Mouse (Mus musculus): ENCODE measurements around the gene Usp3. TPM values are rescaled to one million over a fixed set of nuclear protein-coding genes. Genes with fewer than 3 reads are reported as not detected.

Gene Usp3
- polyA plus RNA-seq (2014; fragmentation: Nextera tagmentation; extraction: Ambion mirVana): 92.4 and 99.8 TPM in 2 replicates

- no peaks in the 10 kb centered on the region for H3K9me3 ChIP-seq (ENCODE audit: control insufficient read depth, low read length)
- ATAC-seq (replicated peaks; ENCODE audit: low FRiP score) (peak; percentile 94), DNase-seq (ENCODE audit: low spot score) (peak; percentile 99)
- no peaks in the 10 kb centered on the region for H3K36me3 ChIP-seq (ENCODE audit: control insufficient read depth, insufficient read depth, low read length)
- peak within 1 kb of the TSS; percentile 91 for H3K27ac ChIP-seq (ENCODE audit: low read depth, low read length)
- H3K4me1 ChIP-seq (replicated peaks; ENCODE audit: control insufficient read depth, insufficient read depth, low read length): peaks cover 10% of the 10 kb centered on the region
- peak within 1 kb of the TSS; percentile 99 for H3K9ac ChIP-seq (ENCODE audit: low read length)
- under 1% methylated on average over 71 of the region's 73 CpGs for WGBS
- no peaks in the 10 kb centered on the region for H3K27me3 ChIP-seq (ENCODE audit: control insufficient read depth, insufficient read depth, low read length)
- H3K4me3 ChIP-seq (ENCODE audit: low read depth, low read length): peak within 1 kb of the TSS; percentile 86
- peak within 1 kb of the TSS; percentile 64 for H3K4me2 ChIP-seq (ENCODE audit: low read depth, low read length, severe bottlenecking)
Observed at GRCm38 (mm10) chr9:66592708-66593612, at the start of gene Usp3. TSS of gene Usp3 (minus strand) at chr9:66593142.

GRCm38 (mm10) chr9:66640491-66640890, 47.5 kb upstream of the Usp3 start:
- no peaks in the 10 kb centered on the region for H3K9me3 ChIP-seq (ENCODE audit: control insufficient read depth, low read length)
- no peaks in the 10 kb centered on the region for H3K4me1 ChIP-seq (replicated peaks; ENCODE audit: control insufficient read depth, insufficient read depth, low read length)
- H3K27ac ChIP-seq (ENCODE audit: low read depth, low read length): no peak overlapping the region
- no peaks in the 10 kb centered on the region for H3K27me3 ChIP-seq (ENCODE audit: control insufficient read depth, insufficient read depth, low read length)
- H3K4me3 ChIP-seq (ENCODE audit: low read depth, low read length): no peak overlapping the region
- H3K36me3 ChIP-seq (ENCODE audit: control insufficient read depth, insufficient read depth, low read length): no peaks in the 10 kb centered on the region
- DNase-seq (ENCODE audit: low spot score): no peak
- WGBS: 85% methylated on average over 7 of the region's 7 CpGs
- ATAC-seq (replicated peaks; ENCODE audit: low FRiP score): no peak
- H3K9ac ChIP-seq (ENCODE audit: low read length): no peak overlapping the region
- no peak overlapping the region for H3K4me2 ChIP-seq (ENCODE audit: low read depth, low read length, severe bottlenecking)

- WGBS: 97% methylated on average over 2 of the region's 2 CpGs
- no peak for DNase-seq (ENCODE audit: low spot score)
- H3K4me1 ChIP-seq (replicated peaks; ENCODE audit: control insufficient read depth, insufficient read depth, low read length): no peaks in the 10 kb centered on the region
- no peaks in the 10 kb centered on the region for H3K9me3 ChIP-seq (ENCODE audit: control insufficient read depth, low read length)
- no peaks in the 10 kb centered on the region for H3K27me3 ChIP-seq (ENCODE audit: control insufficient read depth, insufficient read depth, low read length)
- no peak overlapping the region for H3K9ac ChIP-seq (ENCODE audit: low read length)
- ATAC-seq (replicated peaks; ENCODE audit: low FRiP score): no peak
- no peaks in the 10 kb centered on the region for H3K36me3 ChIP-seq (ENCODE audit: control insufficient read depth, insufficient read depth, low read length)
- H3K27ac ChIP-seq (ENCODE audit: low read depth, low read length): no peak overlapping the region
- H3K4me3 ChIP-seq (ENCODE audit: low read depth, low read length): no peak overlapping the region
- no peak overlapping the region for H3K4me2 ChIP-seq (ENCODE audit: low read depth, low read length, severe bottlenecking)
Observed at GRCm38 (mm10) chr9:66639626-66640025, 46.7 kb upstream of the Usp3 start.

GRCm38 (mm10) chr9:66632441-66632840, 39.5 kb upstream of the Usp3 start:
- Histone ChIP-seq H3K9me3 (ENCODE audit: control insufficient read depth, low read length) (no peaks in the 10 kb centered on the region), H3K4me3 (ENCODE audit: low read depth, low read length) (no peak overlapping the region), H3K36me3 (ENCODE audit: control insufficient read depth, insufficient read depth, low read length) (no peaks in the 10 kb centered on the region), H3K4me2 (ENCODE audit: low read depth, low read length, severe bottlenecking) (no peak overlapping the region), H3K9ac (ENCODE audit: low read length) (no peak overlapping the region), H3K4me1 (replicated peaks; ENCODE audit: control insufficient read depth, insufficient read depth, low read length) (no peaks in the 10 kb centered on the region), H3K27ac (ENCODE audit: low read depth, low read length) (no peak overlapping the region), H3K27me3 (ENCODE audit: control insufficient read depth, insufficient read depth, low read length) (no peaks in the 10 kb centered on the region)
- no peak for ATAC-seq (replicated peaks; ENCODE audit: low FRiP score)
- no peak for DNase-seq (ENCODE audit: low spot score)
- 75% methylated on average over 1 of the region's 1 CpGs for WGBS

- ATAC-seq (replicated peaks; ENCODE audit: low FRiP score) (no peak), DNase-seq (ENCODE audit: low spot score) (no peak)
- Histone ChIP-seq H3K4me3 (ENCODE audit: low read depth, low read length) (no peak overlapping the region), H3K9me3 (ENCODE audit: control insufficient read depth, low read length) (no peaks in the 10 kb centered on the region), H3K9ac (ENCODE audit: low read length) (no peak overlapping the region), H3K36me3 (ENCODE audit: control insufficient read depth, insufficient read depth, low read length) (no peaks in the 10 kb centered on the region), H3K4me2 (ENCODE audit: low read depth, low read length, severe bottlenecking) (no peak overlapping the region), H3K27me3 (ENCODE audit: control insufficient read depth, insufficient read depth, low read length) (no peaks in the 10 kb centered on the region), H3K27ac (ENCODE audit: low read depth, low read length) (no peak overlapping the region), H3K4me1 (replicated peaks; ENCODE audit: control insufficient read depth, insufficient read depth, low read length) (no peaks in the 10 kb centered on the region)
- 17% methylated on average over 1 of the region's 1 CpGs for WGBS
Observed at GRCm38 (mm10) chr9:66630931-66631330, 38.0 kb upstream of the Usp3 start.

GRCm38 (mm10) chr9:66626661-66627060, 33.7 kb upstream of the Usp3 start:
- Histone ChIP-seq H3K9ac (ENCODE audit: low read length) (no peak overlapping the region), H3K9me3 (ENCODE audit: control insufficient read depth, low read length) (no peaks in the 10 kb centered on the region), H3K4me2 (ENCODE audit: low read depth, low read length, severe bottlenecking) (no peak overlapping the region), H3K4me1 (replicated peaks; ENCODE audit: control insufficient read depth, insufficient read depth, low read length) (no peaks in the 10 kb centered on the region), H3K27me3 (ENCODE audit: control insufficient read depth, insufficient read depth, low read length) (no peaks in the 10 kb centered on the region), H3K36me3 (ENCODE audit: control insufficient read depth, insufficient read depth, low read length) (no peaks in the 10 kb centered on the region), H3K4me3 (ENCODE audit: low read depth, low read length) (no peak overlapping the region), H3K27ac (ENCODE audit: low read depth, low read length) (no peak overlapping the region)
- 84% methylated on average over 5 of the region's 5 CpGs for WGBS
- DNase-seq (ENCODE audit: low spot score) (no peak), ATAC-seq (replicated peaks; ENCODE audit: low FRiP score) (no peak)

GRCm38 (mm10) chr9:66625974-66626530, 33.1 kb upstream of the Usp3 start:
- Histone ChIP-seq H3K9me3 (ENCODE audit: control insufficient read depth, low read length) (no peaks in the 10 kb centered on the region), H3K9ac (ENCODE audit: low read length) (no peak overlapping the region), H3K4me1 (replicated peaks; ENCODE audit: control insufficient read depth, insufficient read depth, low read length) (no peaks in the 10 kb centered on the region; the same call in 1 of the 2 replicates), H3K36me3 (ENCODE audit: control insufficient read depth, insufficient read depth, low read length) (no peaks in the 10 kb centered on the region), H3K4me3 (ENCODE audit: low read depth, low read length) (no peak overlapping the region), H3K27me3 (ENCODE audit: control insufficient read depth, insufficient read depth, low read length) (no peaks in the 10 kb centered on the region), H3K27ac (ENCODE audit: low read depth, low read length) (no peak overlapping the region), H3K4me2 (ENCODE audit: low read depth, low read length, severe bottlenecking) (no peak overlapping the region)
- WGBS: 86% methylated on average over 4 of the region's 4 CpGs
- ATAC-seq (replicated peaks; ENCODE audit: low FRiP score) (no peak), DNase-seq (ENCODE audit: low spot score) (no peak)

GRCm38 (mm10) chr9:66624873-66625272, 31.9 kb upstream of the Usp3 start:
- Histone ChIP-seq H3K36me3 (ENCODE audit: control insufficient read depth, insufficient read depth, low read length) (no peaks in the 10 kb centered on the region), H3K4me2 (ENCODE audit: low read depth, low read length, severe bottlenecking) (no peak overlapping the region), H3K4me3 (ENCODE audit: low read depth, low read length) (no peak overlapping the region), H3K4me1 (replicated peaks; ENCODE audit: control insufficient read depth, insufficient read depth, low read length) (no peaks in the 10 kb centered on the region; the same call in 1 of the 2 replicates), H3K9ac (ENCODE audit: low read length) (no peak overlapping the region), H3K9me3 (ENCODE audit: control insufficient read depth, low read length) (no peaks in the 10 kb centered on the region), H3K27me3 (ENCODE audit: control insufficient read depth, insufficient read depth, low read length) (no peaks in the 10 kb centered on the region), H3K27ac (ENCODE audit: low read depth, low read length) (no peak overlapping the region)
- DNase-seq (ENCODE audit: low spot score) (no peak), ATAC-seq (replicated peaks; ENCODE audit: low FRiP score) (no peak)
- 68% methylated on average over 1 of the region's 1 CpGs for WGBS
